8 mouse cellular contexts compared by ENCODE assay signal in the genomic region with DNA sequence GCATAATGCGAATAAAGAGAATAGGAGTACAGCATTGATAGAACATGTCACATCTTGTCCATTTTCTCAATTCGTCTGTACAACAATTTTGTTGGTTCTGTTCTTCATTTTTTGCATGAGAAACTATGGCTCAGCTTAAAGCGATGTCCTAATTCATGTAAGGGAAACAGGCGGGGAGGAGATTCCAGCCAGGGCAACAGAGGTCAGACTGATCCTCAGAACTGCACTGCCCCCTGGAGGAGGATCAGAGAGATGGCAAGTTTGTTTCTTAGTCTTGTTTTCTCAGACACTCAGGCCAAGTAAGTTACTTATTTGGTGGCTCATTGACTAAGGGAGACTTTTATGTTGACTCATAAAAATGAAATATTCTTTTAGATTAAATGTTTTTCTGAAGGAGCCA.
DNase-seq lines count a peak whose midpoint lies in the region; ATAC-seq lines count a peak whose summit lies in the region.

No protein-coding gene starts in this region.

- H3K27ac ChIP-seq in limb, embryonic 11.5 days (replicated peaks; ENCODE audit: low read depth, low read length), result no peak overlapping the region
- no peak overlapping the region for H3K27ac ChIP-seq in neural tube, embryonic 15.5 days (replicated peaks)
- H3K27ac ChIP-seq in hindbrain, embryonic 13.5 days, result no peak overlapping the region

- intact Hi-C loops in left cerebral cortex, postnatal 4 days (cut with DNase I), result no loop called here

- no peak overlapping the region for H3K4me2 ChIP-seq in limb, embryonic 11.5 days (ENCODE audit: low read depth, severe bottlenecking)
- no peak overlapping the region for H3K4me2 ChIP-seq in neural tube, embryonic 15.5 days
- no peak overlapping the region for H3K4me2 ChIP-seq in hindbrain, embryonic 13.5 days

- DNase-seq in left cerebral cortex, postnatal 4 days, result peak; percentile 21
- no peak for DNase-seq in left cerebral cortex, adult 9 months (ENCODE audit: low spot score in 2 of 2)
- peak; percentile 34 for DNase-seq in Muller cell, postnatal 12 days (ENCODE audit: inconsistent ontology term)
- peak; percentile 73 for DNase-seq in embryo, embryonic 10.5 days (ENCODE audit: low spot score)
- peak; percentile 44 for DNase-seq in limb, embryonic 11.5 days (ENCODE audit: low spot score)
- peak; percentile 47 for DNase-seq in thymus, postnatal 0 days (ENCODE audit: low spot score)

- no peaks in the 10 kb centered on the region for H3K36me3 ChIP-seq in limb, embryonic 11.5 days (ENCODE audit: control insufficient read depth, insufficient read depth, low read length)
- H3K36me3 ChIP-seq in neural tube, embryonic 15.5 days, result no peaks in the 10 kb centered on the region
- H3K36me3 ChIP-seq in hindbrain, embryonic 13.5 days, result no peaks in the 10 kb centered on the region

- H3K4me3 ChIP-seq in limb, embryonic 11.5 days (ENCODE audit: low read depth, low read length), result no peak overlapping the region
- H3K4me3 ChIP-seq in neural tube, embryonic 15.5 days (replicated peaks), result no peak overlapping the region
- H3K4me3 ChIP-seq in hindbrain, embryonic 13.5 days, result no peak overlapping the region

- no peaks in the 10 kb centered on the region for H3K27me3 ChIP-seq in limb, embryonic 11.5 days (ENCODE audit: control insufficient read depth, insufficient read depth, low read length)
- H3K27me3 ChIP-seq in neural tube, embryonic 15.5 days (replicated peaks), result no peaks in the 10 kb centered on the region
- no peaks in the 10 kb centered on the region for H3K27me3 ChIP-seq in hindbrain, embryonic 13.5 days

- ATAC-seq in limb, embryonic 11.5 days (ENCODE audit: insufficient number of reproducible peaks, low FRiP score, low TSS enrichment, low read depth), result no peak
- ATAC-seq in neural tube, embryonic 15.5 days (ENCODE audit: low FRiP score), result no peak
- no peak for ATAC-seq in hindbrain, embryonic 13.5 days (ENCODE audit: low FRiP score)

- no peak overlapping the region for H3K9ac ChIP-seq in limb, embryonic 11.5 days (ENCODE audit: low read length)
- H3K9ac ChIP-seq in neural tube, embryonic 15.5 days (replicated peaks), result no peak overlapping the region
- H3K9ac ChIP-seq in hindbrain, embryonic 13.5 days, result no peak overlapping the region

- H3K9me3 ChIP-seq in limb, embryonic 11.5 days (ENCODE audit: control insufficient read depth, low read length), result no peaks in the 10 kb centered on the region
- H3K9me3 ChIP-seq in neural tube, embryonic 15.5 days (replicated peaks), result no peaks in the 10 kb centered on the region
- no peaks in the 10 kb centered on the region for H3K9me3 ChIP-seq in hindbrain, embryonic 13.5 days

- 0 out of 2 replicates have a peak, but pooled peaks cover 3% of the 10 kb centered on the region for H3K4me1 ChIP-seq in limb, embryonic 11.5 days (ENCODE audit: control insufficient read depth, insufficient read depth, low read length)
- peaks cover 3% of the 10 kb centered on the region; the same call in 1 of the 2 replicates for H3K4me1 ChIP-seq in neural tube, embryonic 15.5 days
- H3K4me1 ChIP-seq in hindbrain, embryonic 13.5 days (replicated peaks), result no peaks in the 10 kb centered on the region

- 48% methylated on average over 4 of the region's 4 CpGs for WGBS in limb, embryonic 11.5 days
- 48% methylated on average over 4 of the region's 4 CpGs for WGBS in neural tube, embryonic 15.5 days
- 51% methylated on average over 4 of the region's 4 CpGs for WGBS in hindbrain, embryonic 13.5 days

Comparison
In these comparisons a context has a peak if more than half of its experiments do, and no peak if none do; other contexts are left out.
1. DNase-seq: peak in left cerebral cortex, postnatal 4 days (single experiment), Muller cell, postnatal 12 days (single experiment), embryo, embryonic 10.5 days (single experiment), limb, embryonic 11.5 days (single experiment) and thymus, postnatal 0 days (single experiment); none in left cerebral cortex, adult 9 months (0 of 2).